Mouse (Mus musculus) R1 (cell line): ENCODE data around the gene Srp72.

Experiments used
- DNase-seq: peaks from one replicate; pipeline ENCODE4 v3.0.0-alpha.2; 2018; ENCODE audit warnings: low read depth, low spot score

Srp72 gene

DNA sequence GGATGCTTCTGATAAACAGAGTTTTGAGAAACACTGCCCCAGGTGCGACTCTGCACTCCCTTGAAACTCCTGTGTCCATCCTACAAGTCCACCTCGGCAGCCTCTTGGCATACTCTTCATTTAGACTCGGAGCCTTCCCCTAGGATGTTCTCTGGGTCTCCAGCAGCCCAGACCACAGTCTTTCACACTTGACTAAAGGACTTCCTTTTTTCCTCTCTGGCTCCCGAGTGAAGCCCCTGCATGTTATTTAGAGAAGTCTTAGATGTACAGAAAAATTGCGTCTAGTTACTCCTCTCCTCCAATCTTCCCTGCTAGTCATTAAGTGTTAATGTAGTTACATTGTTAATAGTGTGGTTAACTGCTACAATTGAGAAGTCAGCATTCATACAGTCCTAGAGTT is 69.9 kb downstream of the Srp72 start:
- no peak for DNase-seq
